Mouse (Mus musculus) erythroblast, adult 5-6 weeks (primary cell): Measurements from ENCODE around the gene Eif2d. TPM values are rescaled to one million over a fixed set of nuclear protein-coding genes. Genes with fewer than 3 reads are reported as not detected.
A peak's percentile ranks its signal among the peaks of the same experiment; 100 is the strongest.

ENCODE experiments used
- ATAC-seq: replicated peaks from 2 replicates; pipeline ENCODE4 v1.8.0; 2016; ENCODE audit warnings: moderate number of reproducible peaks, mild to moderate bottlenecking, moderate TSS enrichment, inconsistent platforms; ENCODE audit not compliant: poor library complexity, low FRiP score, severe bottlenecking
- total RNA-seq, 2 experiments: library from RNA; stranded (forward) in 1 of 2; stranded (reverse) in 1 of 2; fragments of 150-400 nt in 1 of 2; fragments of 200-764, 138-1000 nt in 1 of 2; gene quantifications; 2 replicates each; pipeline versions ENCODE4 v1.2.3 to v1.2.4; 2015 to 2017; ENCODE audit warnings: low replicate concordance in 2 of 2

The Eif2d gene
- total RNA-seq, 2 experiments from 2014 or later = 10.8 to 12.4 TPM

- ATAC-seq = no peak
Measured at GRCm38 (mm10) chr1:131180386-131180785, 27.4 kb downstream of the Eif2d start.

- ATAC-seq = peak; percentile 81
Measured at GRCm38 (mm10) chr1:131181642-131182527, 28.9 kb downstream of the Eif2d start.

GRCm38 (mm10) chr1:131183201-131183600 is 30.2 kb downstream of the Eif2d start:
- ATAC-seq = no peak

GRCm38 (mm10) chr1:131184253-131184955 is 31.4 kb downstream of the Eif2d start:
- ATAC-seq = no peak

GRCm38 (mm10) chr1:131184956-131185660 is 32.1 kb downstream of the Eif2d start:
- ATAC-seq = no peak

GRCm38 (mm10) chr1:131185821-131186506 is 33.0 kb downstream of the Eif2d start:
- no peak for ATAC-seq

- no peak for ATAC-seq
Measured at GRCm38 (mm10) chr1:131186995-131187394, 34.0 kb downstream of the Eif2d start.

GRCm38 (mm10) chr1:131187856-131188255 is 34.9 kb downstream of the Eif2d start:
- no peak for ATAC-seq

- no peak for ATAC-seq
Measured at GRCm38 (mm10) chr1:131188655-131189054, 35.7 kb downstream of the Eif2d start.

- ATAC-seq = no peak
Measured at GRCm38 (mm10) chr1:131193746-131194145, 40.8 kb downstream of the Eif2d start.

GRCm38 (mm10) chr1:131195653-131196052 is 42.7 kb downstream of the Eif2d start:
- ATAC-seq = 0 out of 2 replicates have a peak, but pooled peaks have one; percentile 24

- ATAC-seq = no peak
Measured at GRCm38 (mm10) chr1:131196107-131196506, 43.1 kb downstream of the Eif2d start.

- no peak for ATAC-seq
Measured at GRCm38 (mm10) chr1:131198417-131198960, 45.5 kb downstream of the Eif2d start.

GRCm38 (mm10) chr1:131199118-131199821 is 46.3 kb downstream of the Eif2d start:
- ATAC-seq = no peak

GRCm38 (mm10) chr1:131199976-131200375 is 47.0 kb downstream of the Eif2d start:
- 0 out of 2 replicates have a peak, but pooled peaks have one; percentile 21 for ATAC-seq

GRCm38 (mm10) chr1:131200588-131200987 is 47.6 kb downstream of the Eif2d start:
- no peak for ATAC-seq

- ATAC-seq = no peak
Measured at GRCm38 (mm10) chr1:131201391-131201790, 48.4 kb downstream of the Eif2d start.

- ATAC-seq = no peak
Measured at GRCm38 (mm10) chr1:131204461-131204860, 51.5 kb downstream of the Eif2d start.

- no peak for ATAC-seq
Measured at GRCm38 (mm10) chr1:131206342-131206741, 53.4 kb downstream of the Eif2d start.
